Mouse (Mus musculus): Measurements from ENCODE around the gene Degs2.

DNA sequence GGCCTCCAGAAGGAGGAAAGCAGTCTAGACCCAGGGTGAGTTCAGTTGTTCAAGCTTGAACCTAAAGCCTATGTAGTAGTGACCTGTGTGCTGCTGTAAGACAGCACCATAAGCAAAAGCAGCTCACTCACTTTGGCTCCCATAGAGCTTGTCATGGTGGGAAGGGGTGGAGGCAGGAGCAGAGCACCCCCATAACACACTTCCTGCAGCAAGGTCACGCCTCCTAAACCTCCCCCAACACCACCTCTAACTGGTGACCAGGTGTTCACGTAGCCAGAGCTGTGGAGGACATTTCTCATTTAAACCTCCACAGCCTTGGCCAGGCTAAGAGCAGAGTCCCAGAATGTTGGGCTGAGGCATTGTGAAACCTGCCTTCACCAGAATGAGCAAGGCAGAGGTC is 30.6 kb downstream of the Degs2 start:
- no peak for TF ChIP-seq CTCF (IDR thresholded peaks at IDR 0.05; ENCODE audit: low read depth)
- TF ChIP-seq EP300 (IDR thresholded peaks at IDR 0.05; ENCODE audit: low read depth) = no peak
